Comparison of ENCODE assay signal across 1 mouse cellular context in the genomic region with DNA sequence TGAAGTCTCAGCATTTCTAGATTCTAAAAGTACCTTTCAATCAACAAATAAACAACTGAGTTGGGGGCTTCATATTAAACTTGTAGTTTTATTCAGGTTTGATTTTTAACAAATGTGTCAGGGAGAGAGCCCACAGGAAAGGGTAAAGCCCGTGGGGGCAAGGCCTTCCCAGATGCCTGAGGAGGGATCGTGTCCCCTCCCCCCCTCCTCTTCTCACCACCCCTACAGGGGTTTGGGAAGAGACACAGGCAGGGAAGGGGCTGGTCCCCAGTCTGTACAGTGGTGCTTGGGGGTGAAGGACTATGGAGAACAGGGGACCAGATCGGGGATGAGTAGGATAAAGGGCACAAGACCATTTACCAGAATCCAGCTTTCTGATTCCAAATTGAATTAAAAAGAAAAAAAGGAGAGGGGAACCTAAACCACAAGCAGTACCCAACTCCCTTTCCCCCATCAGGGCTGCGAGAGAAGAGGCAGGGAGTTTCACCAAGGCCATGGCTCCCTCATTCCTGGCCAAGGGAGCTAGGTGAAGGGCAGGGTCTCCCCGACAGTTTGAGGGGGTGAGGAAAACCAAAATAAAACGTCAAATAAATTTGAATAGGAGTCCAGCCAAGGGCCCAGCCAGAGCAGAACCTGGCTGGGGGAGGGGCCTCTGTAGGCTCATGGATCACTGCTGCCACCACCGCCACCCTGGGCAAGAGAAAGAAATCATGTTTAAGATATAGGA. TPM values are rescaled to one million over a fixed set of nuclear protein-coding genes. Genes with fewer than 3 reads are reported as not detected.
"Had no signal": no experiment of that assay in that cellular context is flagged by ENCODE, and none has a peak within 500 bp of the region (broad histone marks: within the 10 kb centered on the region; RNA-seq: fewer than 3 reads in every experiment).

No protein-coding gene starts in this region.

RNA-seq across cellular contexts. Expression of a gene that starts 18.8 kb away (rescaled TPM):
- total RNA-seq: megakaryocyte, adult 5-6 weeks had no signal
